Mouse (Mus musculus) heart, postnatal 0 days (tissue): ENCODE results near the gene Evc2. TPM values are rescaled to one million over a fixed set of nuclear protein-coding genes. Genes with fewer than 3 reads are reported as not detected.

ENCODE experiments used
- ATAC-seq: fragments of 200-750 bp; cut with Nextera tagmentation; 2 replicates; pipeline ENCODE4 v1.8.0; 2017; ENCODE audit warnings: low read depth, moderate number of reproducible peaks, moderate library complexity; ENCODE audit not compliant: insufficient read depth
- DNase-seq: peaks from one replicate; pipeline ENCODE4 v3.0.0-alpha.2; 2016; ENCODE audit warnings: low spot score
- H3K27ac ChIP-seq: fragments of 300-500 bp; sonication (generic); 2 replicates; pipeline ENCODE4 v1.5.1; 2014; ENCODE audit warnings: low read depth, mild to moderate bottlenecking
- H3K27me3 ChIP-seq: fragments of 300-500 bp; sonication (generic); 2 replicates; pipeline ENCODE4 v1.6.1; 2014; ENCODE audit warnings: low read length, mixed read lengths; ENCODE audit not compliant: control insufficient read depth, insufficient read depth
- H3K36me3 ChIP-seq: fragments of 300-500 bp; sonication (generic); replicated peaks from 2 replicates; pipeline ENCODE4 v1.6.1; 2014; ENCODE audit warnings: low read length, mixed read lengths; ENCODE audit not compliant: control insufficient read depth, insufficient read depth
- H3K4me1 ChIP-seq: fragments of 300-500 bp; sonication (generic); 2 replicates; pipeline ENCODE4 v1.6.1; 2014; ENCODE audit warnings: antibody characterized with exemption; ENCODE audit not compliant: control insufficient read depth, insufficient read depth
- H3K4me2 ChIP-seq: fragments of 300-500 bp; sonication (generic); 2 replicates; pipeline ENCODE4 v1.6.1; 2014; ENCODE audit warnings: low read depth, mild to moderate bottlenecking, low read length, moderate library complexity
- H3K4me3 ChIP-seq: fragments of 300-500 bp; sonication (generic); 2 replicates; pipeline ENCODE4 v1.5.1; 2014; ENCODE audit warnings: low read depth, low read length
- H3K9ac ChIP-seq: fragments of 300-500 bp; sonication (generic); replicated peaks from 2 replicates; pipeline ENCODE4 v1.6.1; 2014; ENCODE audit warnings: low read depth, low read length, mixed read lengths
- H3K9me3 ChIP-seq: fragments of 300-500 bp; sonication (generic); replicated peaks from 2 replicates; pipeline ENCODE4 v1.6.1; 2016; ENCODE audit warnings: low read length; ENCODE audit not compliant: control insufficient read depth
- CTCF ChIP-seq: IDR thresholded peaks from 2 replicates; pipeline ENCODE4 v1.5.1; 2016; ENCODE audit warnings: antibody characterized with exemption, control low read depth, low read depth
- EP300 ChIP-seq: IDR thresholded peaks from 2 replicates; pipeline ENCODE4 v1.6.1; 2016; ENCODE audit warnings: antibody characterized with exemption, low read depth
- WGBS: fragments of 180-500 bp; shearing (Covaris S2); extraction: QIAGEN DNeasy Blood & Tissue Kit; methylation state at CpG from one replicate; pipeline ENCODE4 v1.1.7; 2014; 5-methylcytosine and 5-hydroxymethylcytosine counted together
- polyA plus RNA-seq: library from polyadenylated mRNA; unstranded; fragments of >200 nt; fragmentation: Nextera tagmentation; extraction: Ambion mirVana; gene quantifications from 2 replicates; pipeline ENCODE4 v1.2.1, GENCODE M21; 2015
- total RNA-seq: library from RNA; depleted of rRNA; stranded (reverse); fragments of >200 nt; gene quantifications from 2 replicates; pipeline ENCODE4 v1.2.3, GENCODE M21; 2014; ENCODE audit warnings: low replicate concordance

Evc2 gene
- total and polyA plus RNA-seq, 2 experiments from 2014 or later, result 3.0 TPM

DNA sequence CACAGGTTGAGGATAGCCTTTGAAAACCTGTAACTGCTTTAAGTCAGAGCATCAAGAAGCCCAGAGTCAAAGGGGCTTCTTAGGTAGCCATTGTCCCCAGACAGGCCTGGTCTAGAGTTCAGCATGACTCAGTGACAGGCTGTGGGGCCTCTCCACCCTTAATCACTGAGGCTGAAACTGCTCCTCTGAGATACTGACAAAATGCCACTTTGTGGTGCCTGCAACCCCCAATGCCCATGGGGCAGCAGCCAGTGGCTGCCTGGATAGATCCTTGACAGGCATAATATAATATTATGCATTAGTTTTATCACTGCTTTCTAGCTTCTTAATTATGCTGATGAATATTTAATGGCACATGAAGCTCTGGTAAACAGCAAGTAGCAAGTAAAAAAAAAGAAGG lies 88.9 kb downstream of the Evc2 start:
- Histone ChIP-seq H3K4me1 (no peaks in the 10 kb centered on the region), H3K27ac (no peak overlapping the region), H3K36me3 (no peaks in the 10 kb centered on the region; the same call in 1 of the 2 replicates), H3K9me3 (no peaks in the 10 kb centered on the region), H3K9ac (no peak overlapping the region), H3K4me2 (no peak overlapping the region), H3K4me3 (no peak overlapping the region), H3K27me3 (no peaks in the 10 kb centered on the region)
- ATAC-seq (no peak), DNase-seq (no peak)
- TF ChIP-seq CTCF (no peak), EP300 (no peak)

- Histone ChIP-seq H3K27ac (no peak overlapping the region), H3K27me3 (no peaks in the 10 kb centered on the region), H3K4me1 (no peaks in the 10 kb centered on the region), H3K9ac (no peak overlapping the region), H3K36me3 (no peaks in the 10 kb centered on the region), H3K4me3 (no peak overlapping the region), H3K9me3 (no peaks in the 10 kb centered on the region), H3K4me2 (no peak overlapping the region)
- 61% methylated on average over 3 of the region's 3 CpGs for WGBS
- no peak for DNase-seq
- TF ChIP-seq CTCF (no peak), EP300 (no peak)
- ATAC-seq, result no peak
These were observed 97.1 kb downstream of the Evc2 start for GRCm38 (mm10) chr5:37435417-37435816.

GRCm38 (mm10) chr5:37442767-37443166 lies 104.5 kb downstream of the Evc2 start:
- no peak for DNase-seq
- Histone ChIP-seq H3K27me3 (no peaks in the 10 kb centered on the region), H3K4me2 (no peak overlapping the region), H3K4me3 (no peak overlapping the region), H3K9me3 (no peaks in the 10 kb centered on the region), H3K36me3 (no peaks in the 10 kb centered on the region), H3K9ac (no peak overlapping the region), H3K27ac (no peak overlapping the region), H3K4me1 (no peaks in the 10 kb centered on the region)
- WGBS, result 71% methylated on average over 2 of the region's 2 CpGs
- TF ChIP-seq CTCF (no peak), EP300 (no peak)
- ATAC-seq, result no peak

GRCm38 (mm10) chr5:37447546-37447945 lies 109.2 kb downstream of the Evc2 start:
- no peak for ATAC-seq
- Histone ChIP-seq H3K4me2 (no peak overlapping the region), H3K9ac (no peak overlapping the region), H3K9me3 (no peaks in the 10 kb centered on the region), H3K36me3 (no peaks in the 10 kb centered on the region), H3K27ac (no peak overlapping the region), H3K4me1 (no peaks in the 10 kb centered on the region), H3K27me3 (no peaks in the 10 kb centered on the region), H3K4me3 (no peak overlapping the region)
- TF ChIP-seq EP300, result no peak
- no peak for TF ChIP-seq CTCF
- 49% methylated on average over 3 of the region's 3 CpGs for WGBS
- DNase-seq, result no peak

GRCm38 (mm10) chr5:37456590-37456989 lies 118.3 kb downstream of the Evc2 start:
- no peak for TF ChIP-seq CTCF
- TF ChIP-seq EP300, result no peak
- Histone ChIP-seq H3K9me3 (no peaks in the 10 kb centered on the region; the same call in 1 of the 2 replicates), H3K4me3 (no peak overlapping the region), H3K9ac (no peak overlapping the region), H3K27me3 (no peaks in the 10 kb centered on the region), H3K4me2 (no peak overlapping the region), H3K4me1 (no peaks in the 10 kb centered on the region), H3K36me3 (no peaks in the 10 kb centered on the region), H3K27ac (no peak overlapping the region)
- 62% methylated on average over 2 of the region's 2 CpGs for WGBS
- ATAC-seq (no peak), DNase-seq (no peak)

GRCm38 (mm10) chr5:37457191-37457590 lies 118.9 kb downstream of the Evc2 start:
- no peak overlapping the region for H3K9ac ChIP-seq
- ATAC-seq (no peak), DNase-seq (no peak)
- WGBS, result 81% methylated on average over 5 of the region's 5 CpGs
- no peak overlapping the region for H3K4me2 ChIP-seq
- H3K27ac ChIP-seq, result no peak overlapping the region
- H3K4me1 ChIP-seq, result no peaks in the 10 kb centered on the region
- no peaks in the 10 kb centered on the region for H3K36me3 ChIP-seq
- TF ChIP-seq EP300 (no peak), CTCF (no peak)
- no peaks in the 10 kb centered on the region; the same call in 1 of the 2 replicates for H3K9me3 ChIP-seq
- no peaks in the 10 kb centered on the region for H3K27me3 ChIP-seq
- H3K4me3 ChIP-seq, result no peak overlapping the region
